Mouse (Mus musculus) embryonic facial prominence, embryonic 11.5 days (tissue): ENCODE data around the gene Rnf11. TPM values are rescaled to one million over a fixed set of nuclear protein-coding genes. Genes with fewer than 3 reads are reported as not detected.

ENCODE experiments used
- ATAC-seq: fragments of 200-750 bp; cut with Nextera tagmentation; replicated peaks from 2 replicates; pipeline ENCODE4 v1.8.0; 2017; ENCODE audit warnings: low read depth; ENCODE audit not compliant: insufficient number of reproducible peaks, low FRiP score, low TSS enrichment
- DNase-seq: peaks from one replicate; pipeline ENCODE4 v3.0.0-alpha.2; 2015; ENCODE audit warnings: low spot score
- H3K27ac ChIP-seq: fragments of 300-500 bp; sonication (generic); replicated peaks from 2 replicates; pipeline ENCODE4 v1.5.1; 2014; ENCODE audit warnings: mild to moderate bottlenecking, low read depth, low read length, control low read depth
- H3K27me3 ChIP-seq: fragments of 300-500 bp; sonication (generic); 2 replicates; pipeline ENCODE4 v1.6.1; 2014; ENCODE audit warnings: mild to moderate bottlenecking, low read length, moderate library complexity, mixed read lengths; ENCODE audit not compliant: control insufficient read depth, insufficient read depth
- H3K36me3 ChIP-seq: fragments of 300-500 bp; sonication (generic); replicated peaks from 2 replicates; pipeline ENCODE4 v1.6.1; 2014; ENCODE audit warnings: low read depth, mild to moderate bottlenecking, low read length, moderate library complexity, mixed read lengths; ENCODE audit not compliant: control insufficient read depth, insufficient read depth
- H3K4me1 ChIP-seq: fragments of 300-500 bp; sonication (generic); 2 replicates; pipeline ENCODE4 v1.6.1; 2014; ENCODE audit warnings: low read length, mixed read lengths; ENCODE audit not compliant: control insufficient read depth, insufficient read depth
- H3K4me2 ChIP-seq: fragments of 300-500 bp; sonication (generic); 2 replicates; pipeline ENCODE4 v1.6.1; 2014; ENCODE audit warnings: low read depth, mild to moderate bottlenecking, control low read depth, low read length, moderate library complexity
- H3K4me3 ChIP-seq: fragments of 300-500 bp; sonication (generic); 2 replicates; pipeline ENCODE4 v1.5.1; 2014; ENCODE audit warnings: low read depth, low read length, control low read depth
- H3K9ac ChIP-seq: fragments of 300-500 bp; sonication (generic); replicated peaks from 2 replicates; pipeline ENCODE4 v1.6.1; 2014; ENCODE audit warnings: mild to moderate bottlenecking, control low read depth, low read length
- H3K9me3 ChIP-seq: fragments of 300-500 bp; sonication (generic); replicated peaks from 2 replicates; pipeline ENCODE4 v1.6.1; 2016; ENCODE audit warnings: mild to moderate bottlenecking, low read length, inconsistent platforms, mixed read lengths; ENCODE audit not compliant: control insufficient read depth
- WGBS: fragments of 180-500 bp; shearing (Covaris S2); extraction: QIAGEN DNeasy Blood & Tissue Kit; methylation state at CpG from one replicate; pipeline ENCODE4 v1.1.7; 2014; 5-methylcytosine and 5-hydroxymethylcytosine counted together
- polyA plus RNA-seq: library from polyadenylated mRNA; unstranded; fragments of >200 nt; fragmentation: Nextera tagmentation; extraction: Ambion mirVana; gene quantifications from 2 replicates; pipeline ENCODE4 v1.2.1, GENCODE M21; 2014

The Rnf11 gene
- polyA plus RNA-seq, 1 experiment from 2014 or later: 50.8 TPM

DNA sequence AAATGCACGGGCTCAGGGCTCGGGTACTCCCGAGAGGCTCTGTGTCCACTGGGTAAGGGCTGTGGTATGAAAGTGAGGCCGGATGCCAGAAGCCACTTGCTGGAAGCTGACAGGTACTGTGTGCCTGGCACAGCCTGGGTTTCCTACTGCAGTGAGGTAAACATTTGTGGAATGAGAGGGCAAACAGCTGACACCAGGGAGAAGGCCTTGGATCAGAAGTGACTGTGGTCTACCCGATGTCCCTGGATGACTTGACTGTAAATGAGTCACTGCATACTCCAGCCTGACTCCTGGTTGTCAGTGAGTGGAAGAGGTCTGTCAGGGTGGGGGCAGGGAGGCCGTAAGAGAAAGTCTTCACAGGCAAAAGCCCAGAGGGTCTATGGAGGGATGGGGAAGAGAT, 50.9 kb downstream of the Rnf11 start:
- ATAC-seq (no peak), DNase-seq (no peak)
- H3K4me3 ChIP-seq: no peak overlapping the region
- WGBS: 78% methylated on average over 6 of the region's 6 CpGs
- no peaks in the 10 kb centered on the region for H3K27me3 ChIP-seq
- H3K4me1 ChIP-seq: peaks cover 3% of the 10 kb centered on the region; the same call in 1 of the 2 replicates
- no peak overlapping the region for H3K4me2 ChIP-seq
- no peaks in the 10 kb centered on the region for H3K9me3 ChIP-seq
- H3K27ac ChIP-seq: no peak overlapping the region
- no peak overlapping the region for H3K9ac ChIP-seq
- no peaks in the 10 kb centered on the region for H3K36me3 ChIP-seq

DNA sequence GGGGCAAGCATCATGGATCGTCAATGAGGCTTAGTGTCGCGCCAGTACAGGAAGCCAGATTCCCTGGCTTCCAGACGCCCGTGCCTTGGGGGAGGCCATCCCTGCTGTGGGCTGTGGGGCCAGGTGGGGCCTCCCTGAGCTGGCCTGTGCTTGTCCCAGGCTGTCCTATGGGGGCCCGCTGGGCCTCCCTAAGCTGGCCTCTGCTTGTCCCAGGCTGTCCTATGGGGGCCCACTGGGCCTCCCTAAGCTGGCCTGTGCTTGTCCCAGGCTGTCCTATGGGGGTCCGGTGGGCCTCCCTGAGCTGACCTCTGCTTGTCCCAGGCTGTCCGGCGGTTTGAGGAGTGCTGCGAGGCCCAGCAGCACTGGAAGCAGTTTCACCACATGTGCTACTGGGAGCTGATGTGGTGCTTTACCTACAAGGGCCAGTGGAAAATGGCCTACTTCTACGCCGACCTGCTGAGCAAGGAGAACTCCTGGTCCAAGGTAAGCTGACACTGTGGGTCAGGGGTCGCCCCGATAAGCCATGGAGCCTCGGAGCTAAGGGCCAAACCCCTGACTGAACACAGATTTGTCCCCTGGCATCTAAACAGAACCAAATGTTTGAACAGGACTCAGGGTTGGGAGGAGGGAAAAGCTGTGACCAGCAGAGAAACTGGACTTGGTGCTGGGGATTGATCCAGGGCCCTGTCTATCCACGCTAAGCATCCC, 51.7 kb downstream of the Rnf11 start:
- 55% methylated on average over 16 of the region's 16 CpGs for WGBS
- no peak for DNase-seq
- H3K9ac ChIP-seq: no peak overlapping the region; the same call in 1 of the 2 replicates
- peaks cover 3% of the 10 kb centered on the region; the same call in 1 of the 2 replicates for H3K4me1 ChIP-seq
- no peak; the same call in 1 of the 2 replicates for ATAC-seq
- H3K4me2 ChIP-seq: no peak overlapping the region
- H3K36me3 ChIP-seq: no peaks in the 10 kb centered on the region
- no peaks in the 10 kb centered on the region for H3K9me3 ChIP-seq
- H3K27me3 ChIP-seq: no peaks in the 10 kb centered on the region
- no peak overlapping the region for H3K4me3 ChIP-seq
- no peak overlapping the region for H3K27ac ChIP-seq

DNA sequence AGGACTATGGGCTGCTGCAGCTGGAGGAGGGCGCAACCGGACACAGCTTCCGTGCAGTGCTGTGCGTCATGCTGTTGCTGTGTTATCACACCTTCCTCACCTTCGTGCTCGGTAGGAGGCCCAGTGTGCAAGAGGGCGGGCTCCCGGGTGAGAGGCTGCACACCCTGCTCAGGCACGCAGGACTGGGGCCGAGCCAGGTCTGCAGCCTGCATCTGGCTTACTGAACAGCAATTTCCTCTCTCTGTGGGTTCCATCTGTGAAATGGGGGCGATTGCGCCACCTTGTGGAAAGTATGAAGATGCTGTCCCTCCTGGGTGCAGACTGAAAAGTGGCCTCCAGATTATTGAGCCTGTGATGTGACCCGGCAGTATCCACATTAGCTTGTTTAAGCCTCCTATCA, 53.7 kb downstream of the Rnf11 start:
- Histone ChIP-seq H3K9me3 (no peaks in the 10 kb centered on the region), H3K9ac (no peak overlapping the region), H3K4me1 (peaks cover 3% of the 10 kb centered on the region; the same call in 1 of the 2 replicates), H3K4me3 (no peak overlapping the region), H3K36me3 (no peaks in the 10 kb centered on the region), H3K27ac (no peak overlapping the region), H3K4me2 (no peak overlapping the region), H3K27me3 (no peaks in the 10 kb centered on the region)
- DNase-seq (peak; percentile 53), ATAC-seq (no peak)
- WGBS: 46% methylated on average over 13 of the region's 13 CpGs

DNA sequence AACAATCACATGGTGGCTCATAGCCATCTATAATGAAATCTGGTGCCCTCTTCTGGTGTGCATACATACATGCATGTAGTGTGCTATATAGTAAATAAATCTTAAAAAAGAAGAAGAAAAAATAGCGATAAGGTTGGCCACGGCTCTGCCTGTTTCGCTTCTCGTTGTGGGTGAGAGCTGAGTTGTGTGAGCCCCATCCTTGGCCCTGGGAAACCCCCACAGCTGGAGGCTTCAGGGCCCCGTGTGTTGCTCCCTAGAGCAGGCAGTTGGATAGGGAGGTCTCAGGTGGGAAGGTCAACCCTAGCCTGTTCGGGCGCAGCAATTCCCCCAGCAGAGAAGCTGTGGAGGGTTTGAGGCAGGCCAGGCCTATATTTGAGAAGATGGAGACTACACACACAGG, 54.3 kb downstream of the Rnf11 start:
- H3K27ac ChIP-seq: no peak overlapping the region
- no peak overlapping the region for H3K9ac ChIP-seq
- no peaks in the 10 kb centered on the region for H3K36me3 ChIP-seq
- no peak for DNase-seq
- H3K4me1 ChIP-seq: peaks cover 3% of the 10 kb centered on the region; the same call in 1 of the 2 replicates
- 91% methylated on average over 7 of the region's 7 CpGs for WGBS
- H3K4me2 ChIP-seq: no peak overlapping the region
- ATAC-seq: no peak
- no peaks in the 10 kb centered on the region for H3K27me3 ChIP-seq
- H3K4me3 ChIP-seq: no peak overlapping the region
- no peaks in the 10 kb centered on the region for H3K9me3 ChIP-seq

DNA sequence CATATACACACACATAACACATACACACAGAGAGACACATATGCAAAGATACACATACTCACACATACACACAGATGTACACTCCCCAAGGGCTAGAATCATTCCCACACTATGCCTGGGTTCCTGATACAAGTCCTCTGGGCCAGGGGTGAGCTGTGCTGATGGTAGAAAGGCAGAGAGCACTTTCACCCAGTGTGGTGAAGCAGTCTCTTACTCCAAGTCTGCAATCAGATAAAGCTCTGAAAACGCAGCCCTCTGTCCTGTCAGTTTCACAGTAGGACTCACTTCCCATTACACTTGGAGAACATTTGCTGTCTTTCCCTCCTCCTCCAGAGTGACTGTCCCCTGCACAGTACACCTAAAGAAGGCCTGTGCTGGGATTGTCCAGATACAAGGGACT, 57.5 kb downstream of the Rnf11 start:
- H3K36me3 ChIP-seq: no peaks in the 10 kb centered on the region
- no peak overlapping the region for H3K27ac ChIP-seq
- H3K4me1 ChIP-seq: no peaks in the 10 kb centered on the region
- no peak overlapping the region for H3K9ac ChIP-seq
- no peak overlapping the region for H3K4me2 ChIP-seq
- no peaks in the 10 kb centered on the region for H3K27me3 ChIP-seq
- no peak overlapping the region for H3K4me3 ChIP-seq
- no peaks in the 10 kb centered on the region for H3K9me3 ChIP-seq
- WGBS: 62% methylated on average over 1 of the region's 1 CpGs
- DNase-seq (no peak), ATAC-seq (no peak)

DNA sequence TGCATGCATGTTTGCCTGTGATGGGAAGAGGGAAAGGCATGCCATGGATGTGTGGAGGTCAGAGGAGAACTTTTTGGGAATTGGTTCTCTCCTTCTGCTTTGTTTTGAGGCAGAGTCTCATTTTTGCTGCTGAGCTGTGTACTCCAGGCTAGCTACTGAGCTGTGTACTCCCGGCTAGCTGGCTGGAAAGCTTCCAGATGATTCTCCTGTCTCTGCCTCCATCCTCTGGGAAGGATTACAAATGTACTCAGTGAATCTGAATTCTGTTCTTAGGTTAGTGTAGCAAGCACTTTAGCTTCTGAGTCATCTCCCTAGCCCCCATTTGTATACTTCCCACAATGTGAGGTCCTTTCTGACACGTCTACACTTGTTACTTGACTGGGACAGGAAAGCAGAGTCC, 61.1 kb downstream of the Rnf11 start:
- ATAC-seq (no peak), DNase-seq (no peak)
- no peaks in the 10 kb centered on the region for H3K4me1 ChIP-seq
- H3K4me2 ChIP-seq: no peak overlapping the region
- H3K9ac ChIP-seq: no peak overlapping the region
- no peaks in the 10 kb centered on the region for H3K27me3 ChIP-seq
- no peaks in the 10 kb centered on the region for H3K9me3 ChIP-seq
- H3K36me3 ChIP-seq: no peaks in the 10 kb centered on the region
- 77% methylated on average over 2 of the region's 2 CpGs for WGBS
- no peak overlapping the region for H3K4me3 ChIP-seq
- H3K27ac ChIP-seq: no peak overlapping the region

DNA sequence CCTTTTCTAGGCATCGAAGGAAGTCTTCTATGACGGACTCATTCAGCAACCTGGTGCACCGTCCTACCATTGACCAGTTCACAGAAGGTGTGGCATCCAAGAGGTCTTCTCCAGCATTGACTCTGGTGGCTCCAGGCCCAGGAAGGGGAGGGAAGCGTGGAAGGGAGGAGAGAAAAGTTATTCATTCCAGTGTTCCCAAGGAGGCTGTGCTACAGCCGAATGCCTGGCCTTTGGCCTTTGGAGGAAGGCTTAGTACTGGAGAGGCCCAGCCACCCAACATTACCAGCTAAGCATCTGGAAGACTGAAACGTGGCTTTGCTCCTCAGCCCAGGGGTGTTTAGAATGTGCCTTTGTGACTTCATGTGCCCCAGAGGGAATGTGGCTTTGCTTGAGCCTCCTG, 62.1 kb downstream of the Rnf11 start:
- no peak overlapping the region for H3K4me2 ChIP-seq
- no peak overlapping the region for H3K9ac ChIP-seq
- H3K9me3 ChIP-seq: no peaks in the 10 kb centered on the region
- no peaks in the 10 kb centered on the region for H3K36me3 ChIP-seq
- H3K27me3 ChIP-seq: no peaks in the 10 kb centered on the region
- H3K4me1 ChIP-seq: no peaks in the 10 kb centered on the region
- 66% methylated on average over 6 of the region's 6 CpGs for WGBS
- DNase-seq: no peak
- no peak for ATAC-seq
- no peak overlapping the region for H3K27ac ChIP-seq
- no peak overlapping the region for H3K4me3 ChIP-seq

DNA sequence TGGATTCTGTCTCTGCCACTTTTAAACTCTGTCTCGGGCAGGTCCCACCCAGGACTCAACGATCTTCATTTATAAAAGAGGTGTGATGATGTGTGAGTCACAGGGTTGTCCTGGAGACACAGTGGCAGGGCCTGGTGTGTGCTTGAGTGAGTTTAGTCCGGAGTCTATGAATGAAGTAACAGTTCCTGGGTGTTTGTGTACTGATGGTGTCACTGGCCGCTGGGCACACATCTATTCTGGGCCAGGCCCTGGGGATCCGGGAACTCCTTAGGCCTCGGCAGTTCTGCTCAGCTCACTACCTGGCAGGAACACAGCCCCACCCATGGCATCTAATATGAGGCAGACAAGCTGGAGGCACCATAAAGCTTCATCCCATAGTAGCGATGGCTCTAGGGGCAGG, 62.9 kb downstream of the Rnf11 start:
- Histone ChIP-seq H3K27me3 (no peaks in the 10 kb centered on the region), H3K9me3 (no peaks in the 10 kb centered on the region), H3K36me3 (no peaks in the 10 kb centered on the region), H3K9ac (no peak overlapping the region), H3K4me1 (no peaks in the 10 kb centered on the region), H3K27ac (no peak overlapping the region), H3K4me3 (no peak overlapping the region), H3K4me2 (no peak overlapping the region)
- no peak for DNase-seq
- WGBS: 87% methylated on average over 7 of the region's 7 CpGs
- no peak for ATAC-seq
